Mouse (Mus musculus): ENCODE results near the gene Lcmt2. TPM values are rescaled to one million over a fixed set of nuclear protein-coding genes. Genes with fewer than 3 reads are reported as not detected.

Gene Lcmt2
- polyA plus RNA-seq, 1 experiment from 2014 or later = 14.3 TPM

DNA sequence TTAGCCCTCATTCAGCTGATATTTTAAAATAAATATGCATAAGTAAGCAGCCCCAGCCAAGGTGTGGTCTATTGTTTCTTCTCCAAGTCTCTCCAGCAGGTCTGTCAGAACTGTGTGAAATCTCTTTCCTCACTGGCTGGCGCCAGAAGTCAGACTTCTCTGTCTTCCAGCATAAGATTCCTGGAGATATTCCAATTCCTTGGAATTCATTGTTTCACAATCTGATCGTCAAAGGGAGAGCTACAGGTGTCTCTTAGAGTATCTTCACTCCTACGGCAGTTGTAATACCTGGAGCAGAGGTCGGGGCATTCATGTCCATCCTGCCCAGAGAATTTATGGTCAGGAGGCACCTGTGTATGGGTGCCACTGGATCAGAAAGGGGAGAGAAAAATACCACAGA, 50.7 kb downstream of the Lcmt2 start:
- Histone ChIP-seq H3K9ac (ENCODE audit: low read depth, low read length) (no peak overlapping the region), H3K4me1 (replicated peaks; ENCODE audit: control insufficient read depth, insufficient read depth, low read length) (no peaks in the 10 kb centered on the region), H3K27me3 (replicated peaks; ENCODE audit: control insufficient read depth, insufficient read depth, low read length) (no peaks in the 10 kb centered on the region), H3K9me3 (ENCODE audit: control insufficient read depth) (no peaks in the 10 kb centered on the region), H3K4me2 (replicated peaks; ENCODE audit: low read depth) (no peak overlapping the region), H3K4me3 (ENCODE audit: low read depth, low read length) (no peak overlapping the region), H3K27ac (ENCODE audit: low read depth, low read length) (no peak overlapping the region), H3K36me3 (ENCODE audit: control insufficient read depth, insufficient read depth) (no peaks in the 10 kb centered on the region)
- no peak for ATAC-seq
- no peak for TF ChIP-seq CTCF (IDR thresholded peaks at IDR 0.05; ENCODE audit: low read depth)
- 63% methylated on average over 4 of the region's 4 CpGs for WGBS

DNA sequence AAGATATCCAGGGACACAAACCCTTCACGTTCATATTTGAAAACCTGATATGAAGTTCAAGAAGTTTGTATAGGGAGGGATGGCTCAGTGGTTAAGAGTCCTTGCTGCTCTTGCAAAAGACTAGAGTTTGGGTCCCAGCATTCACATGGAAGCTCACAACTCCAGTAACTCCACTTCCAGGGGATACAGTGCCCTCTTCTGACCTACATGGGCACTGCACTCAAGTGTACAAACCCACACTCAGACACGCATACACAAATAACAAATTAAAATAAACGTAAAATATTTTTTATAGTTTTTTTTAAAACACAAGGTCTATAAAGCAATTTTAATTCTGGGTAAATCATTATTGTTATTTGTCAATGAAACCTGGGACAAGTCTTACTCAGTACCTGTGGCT, 51.9 kb downstream of the Lcmt2 start:
- Histone ChIP-seq H3K36me3 (ENCODE audit: control insufficient read depth, insufficient read depth) (no peaks in the 10 kb centered on the region), H3K9ac (ENCODE audit: low read depth, low read length) (no peak overlapping the region), H3K4me2 (replicated peaks; ENCODE audit: low read depth) (no peak overlapping the region), H3K27me3 (replicated peaks; ENCODE audit: control insufficient read depth, insufficient read depth, low read length) (no peaks in the 10 kb centered on the region), H3K4me3 (ENCODE audit: low read depth, low read length) (no peak overlapping the region), H3K4me1 (replicated peaks; ENCODE audit: control insufficient read depth, insufficient read depth, low read length) (no peaks in the 10 kb centered on the region), H3K9me3 (ENCODE audit: control insufficient read depth) (no peaks in the 10 kb centered on the region), H3K27ac (ENCODE audit: low read depth, low read length) (no peak overlapping the region)
- no peak for ATAC-seq
- whole genome bisulfite sequencing = 86% methylated on average over 3 of the region's 3 CpGs
- TF ChIP-seq CTCF (IDR thresholded peaks at IDR 0.05; ENCODE audit: low read depth) = peak; percentile 26; the same call in 1 of the 2 replicates

DNA sequence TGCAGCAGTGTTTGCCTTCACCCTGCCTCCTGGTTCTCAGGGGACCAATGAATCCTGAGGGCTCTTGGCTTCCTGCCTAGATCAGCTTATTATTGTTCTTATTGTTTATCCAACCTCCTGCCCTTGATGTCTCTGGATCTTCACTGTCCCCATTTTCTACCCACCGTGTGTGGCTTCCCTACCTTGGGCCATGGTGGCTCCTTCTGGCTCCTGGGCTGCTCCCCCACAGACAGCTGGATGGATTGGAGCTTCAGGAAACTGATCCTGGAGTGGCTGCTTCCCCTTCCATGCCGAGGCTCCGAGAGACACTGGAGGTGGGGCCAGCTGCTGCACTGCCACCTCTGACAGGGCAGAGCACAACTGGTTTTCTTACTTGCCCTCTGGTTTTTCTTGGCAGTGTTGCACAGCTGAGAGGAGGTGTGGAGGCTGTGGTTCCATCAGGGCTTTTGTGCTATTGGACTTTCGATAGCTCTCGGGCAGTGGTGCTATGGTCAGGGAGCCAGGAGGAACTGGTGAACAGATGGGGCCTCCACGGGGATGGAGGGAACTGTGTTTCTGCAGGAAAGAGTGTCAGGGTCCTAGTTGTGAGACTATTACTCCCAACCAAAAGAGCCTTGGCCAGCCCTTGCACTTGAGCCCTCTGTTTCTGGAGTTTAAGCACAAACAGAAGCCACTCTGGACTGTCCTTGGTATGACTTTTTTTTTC, 54.8 kb downstream of the Lcmt2 start, which contains the start of gene Tgm5:
TSS of gene Tgm5 (minus strand) at position 362 of the 706 bp plus-strand sequence.
- Histone ChIP-seq H3K27me3 (replicated peaks; ENCODE audit: control insufficient read depth, insufficient read depth, low read length) (no peaks in the 10 kb centered on the region), H3K4me1 (replicated peaks; ENCODE audit: control insufficient read depth, insufficient read depth, low read length) (no peaks in the 10 kb centered on the region), H3K4me3 (ENCODE audit: low read depth, low read length) (no peak within 1 kb of the TSS), H3K9ac (ENCODE audit: low read depth, low read length) (no peak within 1 kb of the TSS), H3K36me3 (ENCODE audit: control insufficient read depth, insufficient read depth) (no peaks in the 10 kb centered on the region), H3K27ac (ENCODE audit: low read depth, low read length) (no peak within 1 kb of the TSS), H3K9me3 (ENCODE audit: control insufficient read depth) (no peaks in the 10 kb centered on the region), H3K4me2 (replicated peaks; ENCODE audit: low read depth) (no peak within 1 kb of the TSS)
- no peak for TF ChIP-seq CTCF (IDR thresholded peaks at IDR 0.05; ENCODE audit: low read depth)
- ATAC-seq = no peak
- 39% methylated on average over 6 of the region's 6 CpGs for WGBS

DNA sequence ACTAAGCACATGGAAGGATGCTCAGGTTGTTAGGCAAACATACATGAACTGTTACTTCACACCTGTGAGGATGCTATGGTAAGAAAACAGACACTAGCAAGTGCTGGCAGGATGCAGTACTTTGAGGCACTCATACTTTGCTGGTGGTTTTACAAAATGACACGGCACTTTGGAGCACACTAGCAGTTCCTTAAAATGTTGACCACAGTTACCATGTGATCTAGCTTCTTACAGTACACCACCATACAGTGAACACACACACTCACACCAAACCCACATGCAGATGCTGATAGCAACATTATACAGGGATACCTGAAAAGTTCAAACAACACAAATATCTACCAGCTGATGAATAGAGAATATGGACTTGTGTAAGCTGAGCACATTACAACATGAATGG, 57.8 kb downstream of the Lcmt2 start:
- Histone ChIP-seq H3K27ac (ENCODE audit: low read depth, low read length) (no peak overlapping the region), H3K36me3 (ENCODE audit: control insufficient read depth, insufficient read depth) (no peaks in the 10 kb centered on the region), H3K9me3 (ENCODE audit: control insufficient read depth) (no peaks in the 10 kb centered on the region), H3K9ac (ENCODE audit: low read depth, low read length) (no peak overlapping the region), H3K27me3 (replicated peaks; ENCODE audit: control insufficient read depth, insufficient read depth, low read length) (no peaks in the 10 kb centered on the region), H3K4me1 (replicated peaks; ENCODE audit: control insufficient read depth, insufficient read depth, low read length) (no peaks in the 10 kb centered on the region), H3K4me2 (replicated peaks; ENCODE audit: low read depth) (no peak overlapping the region), H3K4me3 (ENCODE audit: low read depth, low read length) (no peak overlapping the region)
- WGBS = 88% methylated on average over 1 of the region's 1 CpGs
- no peak for TF ChIP-seq CTCF (IDR thresholded peaks at IDR 0.05; ENCODE audit: low read depth)
- no peak for ATAC-seq

Other genes with a start within 250 kb of the Lcmt2 start
- gene Ubr1, start 169.9 kb downstream of the Lcmt2 start, polyA plus RNA-seq (2015; fragmentation: Nextera tagmentation; extraction: Ambion mirVana) = 6.5 and 7.1 TPM in 2 replicates
- 13.7 and 14.8 TPM in 2 replicates for gene Tmem62, start 163.6 kb downstream of the Lcmt2 start, polyA plus RNA-seq (2015; fragmentation: Nextera tagmentation; extraction: Ambion mirVana)
- gene Ccndbp1, start 132.2 kb downstream of the Lcmt2 start, polyA plus RNA-seq (2015; fragmentation: Nextera tagmentation; extraction: Ambion mirVana) = 40.5 and 42.0 TPM in 2 replicates
- gene Epb42, start 103.6 kb downstream of the Lcmt2 start, polyA plus RNA-seq (2015; fragmentation: Nextera tagmentation; extraction: Ambion mirVana) = 0.47 and 0.50 TPM in 2 replicates
- gene Tgm5, start 54.8 kb downstream of the Lcmt2 start, polyA plus RNA-seq (2015; fragmentation: Nextera tagmentation; extraction: Ambion mirVana) = 0.07 and 0.09 TPM in 2 replicates
- not detected in 2 replicates for gene Tgm7, start 30.9 kb downstream of the Lcmt2 start, polyA plus RNA-seq (2015; fragmentation: Nextera tagmentation; extraction: Ambion mirVana)
- 7.1 and 8.2 TPM in 2 replicates for gene Adal, start 225 bp downstream of the Lcmt2 start, polyA plus RNA-seq (2015; fragmentation: Nextera tagmentation; extraction: Ambion mirVana)
- 12.3 and 14.4 TPM in 2 replicates for gene Tubgcp4, start 30.0 kb upstream of the Lcmt2 start, polyA plus RNA-seq (2015; fragmentation: Nextera tagmentation; extraction: Ambion mirVana)
- 6.0 and 7.1 TPM in 2 replicates for gene Zscan29, start 30.5 kb upstream of the Lcmt2 start, polyA plus RNA-seq (2015; fragmentation: Nextera tagmentation; extraction: Ambion mirVana)
- gene Trp53bp1, start 130.8 kb upstream of the Lcmt2 start, polyA plus RNA-seq (2015; fragmentation: Nextera tagmentation; extraction: Ambion mirVana) = 5.8 and 6.6 TPM in 2 replicates
- 1.0 and 1.3 TPM in 2 replicates for gene Map1a, start 148.9 kb upstream of the Lcmt2 start, polyA plus RNA-seq (2015; fragmentation: Nextera tagmentation; extraction: Ambion mirVana)
- 19.2 and 25.0 TPM in 2 replicates for gene Ppip5k1, start 214.7 kb upstream of the Lcmt2 start, polyA plus RNA-seq (2015; fragmentation: Nextera tagmentation; extraction: Ambion mirVana)
- gene Ckmt1, start 217.1 kb upstream of the Lcmt2 start, polyA plus RNA-seq (2015; fragmentation: Nextera tagmentation; extraction: Ambion mirVana) = 1,214 and 1,240 TPM in 2 replicates
- gene Strc, start 246.5 kb upstream of the Lcmt2 start, polyA plus RNA-seq (2015; fragmentation: Nextera tagmentation; extraction: Ambion mirVana) = 0.01 and 0.05 TPM in 2 replicates